Mouse (Mus musculus): Measurements from ENCODE around the gene Tnfsf11.
A peak's percentile ranks its signal among the peaks of the same experiment; 100 is the strongest.

The Tnfsf11 gene

GRCm38 (mm10) chr14:78287906-78288800 is 19.7 kb downstream of the Tnfsf11 start:
- peak in 1 of 2 experiments; percentile 18 for DNase-seq (ENCODE audit: low spot score in 2 of 2)

GRCm38 (mm10) chr14:78286011-78286548 is 21.8 kb downstream of the Tnfsf11 start:
- DNase-seq (ENCODE audit: low spot score in 2 of 2): no peak

GRCm38 (mm10) chr14:78282490-78282889 is 25.4 kb downstream of the Tnfsf11 start:
- no peak for DNase-seq (ENCODE audit: low spot score in 2 of 2)

GRCm38 (mm10) chr14:78276395-78276930 is 31.4 kb downstream of the Tnfsf11 start:
- no peak for DNase-seq (ENCODE audit: low spot score in 2 of 2)

- no peak for DNase-seq (ENCODE audit: low spot score in 2 of 2)
These were observed 33.0 kb downstream of the Tnfsf11 start for GRCm38 (mm10) chr14:78274851-78275250.

- DNase-seq (ENCODE audit: low spot score in 2 of 2): no peak
These were observed 33.7 kb downstream of the Tnfsf11 start for GRCm38 (mm10) chr14:78274146-78274545.

- peak; percentile 6 to 32 for DNase-seq (ENCODE audit: low spot score in 2 of 2)
These were observed 34.3 kb downstream of the Tnfsf11 start for GRCm38 (mm10) chr14:78273571-78273970.

- DNase-seq (ENCODE audit: low spot score in 2 of 2): no peak
These were observed 43.0 kb downstream of the Tnfsf11 start for GRCm38 (mm10) chr14:78264876-78265275.

- no peak for DNase-seq (ENCODE audit: low spot score in 2 of 2)
These were observed 45.2 kb downstream of the Tnfsf11 start for GRCm38 (mm10) chr14:78262596-78262995.

GRCm38 (mm10) chr14:78261246-78261645 is 46.6 kb downstream of the Tnfsf11 start:
- no peak for DNase-seq (ENCODE audit: low spot score in 2 of 2)

GRCm38 (mm10) chr14:78254017-78254416 is 53.8 kb downstream of the Tnfsf11 start:
- DNase-seq (ENCODE audit: low spot score in 2 of 2): no peak

GRCm38 (mm10) chr14:78246601-78247000 is 61.2 kb downstream of the Tnfsf11 start:
- DNase-seq (ENCODE audit: low spot score in 2 of 2): no peak

- DNase-seq (ENCODE audit: low spot score in 2 of 2): no peak
These were observed 63.0 kb downstream of the Tnfsf11 start for GRCm38 (mm10) chr14:78244811-78245210.

- no peak for DNase-seq (ENCODE audit: low spot score in 2 of 2)
These were observed 68.5 kb downstream of the Tnfsf11 start for GRCm38 (mm10) chr14:78239346-78239745.

- no peak for DNase-seq (ENCODE audit: low spot score in 2 of 2)
These were observed 70.6 kb downstream of the Tnfsf11 start for GRCm38 (mm10) chr14:78237238-78237637.

- DNase-seq (ENCODE audit: low spot score in 2 of 2): no peak
These were observed 71.7 kb downstream of the Tnfsf11 start for GRCm38 (mm10) chr14:78236144-78236543.

GRCm38 (mm10) chr14:78235296-78235695 is 72.5 kb downstream of the Tnfsf11 start:
- DNase-seq (ENCODE audit: low spot score in 2 of 2): no peak

GRCm38 (mm10) chr14:78229012-78229411 is 78.8 kb downstream of the Tnfsf11 start:
- no peak for DNase-seq (ENCODE audit: low spot score in 2 of 2)

All from natural killer cell, adult 2 months (primary cell).